Mouse (Mus musculus) left cerebral cortex, postnatal 36 days (tissue): ENCODE data around the gene Entpd8. TPM values are rescaled to one million over a fixed set of nuclear protein-coding genes. Genes with fewer than 3 reads are reported as not detected.

ENCODE experiments used
- DNase-seq, 2 experiments: peaks; one replicate each; pipeline ENCODE4 v3.0.0; 2021 to 2022; ENCODE audit warnings: low spot score in 2 of 2, mixed read lengths in 1 of 2
- intact Hi-C: fragments of 180-260 bp; cut with DNase I; formaldehyde crosslinking; loops from one replicate; pipeline ENCODE4 v1.15.1; 2025
- total RNA-seq, 2 experiments: library from RNA; stranded (reverse); gene quantifications; 2 replicates each; pipeline ENCODE4 v1.2.3; 2021

Entpd8 gene
- not detected for total RNA-seq

DNA sequence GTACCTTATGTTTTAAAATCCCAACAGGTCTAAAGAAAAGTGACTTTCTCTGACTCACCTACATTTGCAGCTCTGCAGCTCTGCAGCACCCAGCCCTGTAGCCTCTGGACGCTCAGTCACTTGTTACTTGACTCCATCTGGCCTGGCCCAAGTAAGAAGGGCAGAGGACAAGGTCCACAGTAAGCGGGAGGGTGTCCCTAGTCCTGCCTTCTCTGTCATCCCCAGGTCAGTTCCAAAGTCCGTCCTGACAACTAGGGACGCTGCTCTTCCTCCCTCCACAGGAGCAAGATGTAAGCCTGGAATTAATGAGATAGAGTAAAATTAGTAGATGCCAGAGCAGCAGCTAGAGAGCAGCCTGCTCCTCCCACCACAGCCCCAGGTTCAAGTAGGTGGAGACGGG, at the start of gene Entpd8:
Gene Entpd8, plus strand, starts transcription at position 229 of the 400 bp plus-strand sequence.
- no peak for DNase-seq
- intact Hi-C loops, result no loop called here

DNA sequence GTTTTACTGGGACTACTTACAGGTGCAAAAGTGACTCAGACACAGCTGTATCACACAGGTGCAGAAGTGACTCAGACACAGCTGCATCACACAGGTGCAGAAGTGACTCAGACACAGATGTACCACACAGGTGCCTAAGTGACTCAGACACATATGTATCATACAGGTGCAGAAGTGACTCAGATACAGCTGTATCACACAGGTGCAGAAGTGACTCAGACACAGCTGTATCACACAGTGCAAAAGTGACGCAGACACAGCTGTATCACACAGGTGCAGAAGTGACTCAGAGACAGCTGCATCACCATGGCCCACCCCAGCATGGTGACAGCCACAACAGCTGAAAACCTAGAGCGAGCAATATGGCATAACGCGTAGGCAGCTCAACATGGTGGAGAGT, 45.1 kb upstream of the Entpd8 start:
- DNase-seq, result no peak
- intact Hi-C loops, result no loop called here

DNA sequence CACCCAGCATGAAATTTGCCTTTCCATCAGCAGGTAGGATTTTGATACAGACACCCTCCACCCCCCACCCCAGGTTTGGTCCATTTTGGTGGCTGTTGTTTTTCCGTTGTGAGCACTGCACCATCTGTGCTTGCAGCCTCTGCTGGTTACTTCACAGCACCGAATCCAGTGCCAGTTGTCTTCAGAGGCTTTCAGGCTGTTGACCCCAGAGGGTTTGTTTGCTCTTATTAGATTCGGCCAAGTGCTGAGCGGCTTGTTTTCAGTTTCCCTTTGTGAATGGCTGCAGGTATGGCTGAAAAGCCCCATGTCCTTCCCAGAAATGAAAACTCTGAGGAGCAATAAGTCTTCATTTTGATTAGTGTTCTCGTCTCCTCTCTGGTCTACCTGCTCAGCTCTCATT, 40.0 kb upstream of the Entpd8 start:
- DNase-seq, result no peak
- intact Hi-C loops, result no loop called here

DNA sequence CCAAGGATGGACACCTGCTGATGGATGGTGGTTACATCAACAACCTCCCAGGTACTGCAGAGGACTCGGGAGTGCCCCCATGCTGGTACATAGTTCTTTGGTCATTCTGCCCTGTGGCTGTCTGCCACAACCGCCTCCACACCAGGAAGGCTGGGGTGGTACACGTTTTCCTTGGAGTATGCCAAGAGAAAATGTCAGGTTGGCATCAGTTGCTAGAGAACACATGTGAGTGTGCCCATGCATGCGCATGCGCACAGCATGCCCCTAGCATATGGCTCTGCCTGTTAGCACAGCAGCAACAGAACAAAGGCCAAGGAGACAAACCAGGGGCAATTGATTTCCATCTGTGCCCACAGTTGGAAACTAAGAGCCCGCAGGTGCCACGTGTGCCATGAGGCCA, 29.2 kb upstream of the Entpd8 start:
- peak; percentile 56 to 60 for DNase-seq
- intact Hi-C loops, result loop anchor here (5.0 kb wide), 1 partner anchor 74 kb away; the partner anchor contains the start of genes Mrpl41 and Pnpla7

DNA sequence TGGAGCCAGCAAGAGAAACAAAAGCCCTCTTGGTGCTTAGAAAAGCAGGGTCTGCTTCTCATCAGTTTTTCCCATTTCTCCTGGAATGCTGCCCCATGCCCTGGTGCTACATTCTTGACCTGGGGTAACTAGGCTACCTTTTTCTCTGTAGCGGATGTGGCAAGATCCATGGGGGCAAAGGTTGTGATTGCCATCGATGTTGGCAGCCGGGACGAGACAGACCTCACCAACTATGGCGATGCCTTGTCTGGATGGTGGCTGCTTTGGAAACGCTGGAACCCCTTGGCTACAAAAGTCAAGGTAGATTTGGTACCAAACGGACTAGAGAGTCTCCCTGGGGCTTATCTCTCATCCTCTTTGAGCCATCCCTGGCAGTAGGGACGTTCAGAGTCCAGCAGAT, 28.7 kb upstream of the Entpd8 start:
- no peak for DNase-seq
- intact Hi-C loops, result loop anchor here (5.0 kb wide), 1 partner anchor 74 kb away; the partner anchor contains the start of genes Mrpl41 and Pnpla7

DNA sequence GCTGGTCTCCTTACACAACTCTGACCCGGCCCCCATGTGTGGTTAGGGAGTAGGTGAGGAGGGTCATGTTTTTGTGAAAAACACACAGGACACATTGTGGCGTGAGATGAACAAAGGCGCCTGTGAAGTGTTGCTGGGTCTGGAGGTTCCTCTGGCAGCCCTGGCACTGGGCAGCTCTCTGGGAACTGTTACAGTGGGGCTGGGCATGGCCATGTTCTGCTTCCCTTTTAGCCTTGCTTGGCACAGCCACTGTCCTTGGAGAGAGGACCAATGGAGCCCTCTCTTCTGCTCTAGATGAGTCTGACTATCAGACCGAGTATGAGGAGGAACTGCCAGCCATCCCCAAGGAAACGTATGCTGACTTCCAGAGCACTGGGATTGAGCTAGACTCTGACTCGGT, 27.0 kb upstream of the Entpd8 start:
- intact Hi-C loops, result loop anchor here (5.0 kb wide), 1 partner anchor 76 kb away; the partner anchor contains the start of genes Mrpl41 and Pnpla7

DNA sequence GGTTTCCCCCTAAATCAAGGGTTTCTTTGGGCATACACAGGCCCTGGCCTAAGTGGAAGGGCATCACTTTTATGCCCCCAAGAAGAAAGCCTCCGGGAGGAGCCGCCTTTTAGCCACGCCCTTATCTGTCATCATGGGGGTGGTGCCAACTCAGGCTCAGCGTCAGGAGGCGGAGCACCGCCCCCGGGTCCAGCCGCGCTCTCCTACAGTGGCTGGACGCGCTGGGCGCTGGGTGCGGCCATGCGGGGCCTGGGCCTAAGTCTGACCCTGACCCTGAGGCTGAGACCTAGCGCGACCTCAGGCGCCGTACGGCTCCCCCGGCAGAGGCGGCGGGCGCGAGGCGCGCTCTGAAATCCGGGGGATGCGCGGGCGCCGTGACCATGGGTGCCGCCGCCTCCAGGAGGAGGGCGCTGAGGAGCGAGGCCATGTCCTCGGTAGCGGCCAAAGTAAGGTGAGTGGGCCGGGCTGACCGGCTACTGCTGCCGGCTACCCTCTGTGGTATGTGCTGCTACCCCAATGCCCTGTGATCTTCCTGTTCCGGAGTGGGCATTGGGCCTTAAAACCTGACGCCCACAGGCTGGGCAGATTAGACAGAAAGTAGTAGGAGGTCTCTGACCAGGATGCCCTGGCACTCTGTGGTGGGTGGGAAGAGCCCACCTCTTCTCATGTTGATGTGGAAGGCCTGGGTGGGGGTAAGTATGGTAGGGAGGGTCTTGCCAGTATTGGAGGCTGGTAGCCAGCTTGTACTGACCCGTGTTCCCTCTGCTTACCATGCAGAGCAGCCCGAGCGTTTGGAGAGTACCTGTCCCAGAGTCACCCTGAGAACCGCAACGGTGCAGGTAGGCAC, 25.7 kb upstream of the Entpd8 start, which contains the start of gene Nsmf:
Gene Nsmf, plus strand, starts transcription at position 135 of the 847 bp plus-strand sequence.
- DNase-seq, result peak; percentile 85 to 89
- intact Hi-C loops, result loop anchor here (1.0 to 5.0 kb wide), 2 partner anchors 24 to 77 kb away; partner anchors contain the start of genes Mrpl41 and Pnpla7

More for the DNA sequence above, 27.0 kb upstream of the Entpd8 start:
- DNase-seq, result no peak

DNA sequence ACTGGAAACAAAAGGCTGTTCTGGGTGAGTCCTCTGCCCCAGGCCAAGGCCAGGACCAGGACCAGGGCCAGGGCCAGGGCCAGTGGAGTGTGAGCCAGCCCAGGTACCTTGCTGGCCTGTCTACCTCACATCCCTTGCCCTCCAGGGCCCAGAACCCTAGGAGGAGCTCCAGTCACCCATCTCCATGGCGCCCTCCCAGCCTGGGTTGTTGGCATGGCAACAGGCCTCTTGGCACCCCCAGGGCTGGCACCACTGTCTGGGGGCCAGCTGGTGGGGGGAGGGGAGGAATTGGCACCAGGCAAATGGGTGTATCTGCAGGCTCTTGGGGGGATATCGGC, 25.1 kb upstream of the Entpd8 start:
- DNase-seq, result peak; percentile 59 to 71
- intact Hi-C loops, result loop anchor here (1.0 kb wide), 1 partner anchor 23 kb away; no protein-coding TSS in a partner anchor

DNA sequence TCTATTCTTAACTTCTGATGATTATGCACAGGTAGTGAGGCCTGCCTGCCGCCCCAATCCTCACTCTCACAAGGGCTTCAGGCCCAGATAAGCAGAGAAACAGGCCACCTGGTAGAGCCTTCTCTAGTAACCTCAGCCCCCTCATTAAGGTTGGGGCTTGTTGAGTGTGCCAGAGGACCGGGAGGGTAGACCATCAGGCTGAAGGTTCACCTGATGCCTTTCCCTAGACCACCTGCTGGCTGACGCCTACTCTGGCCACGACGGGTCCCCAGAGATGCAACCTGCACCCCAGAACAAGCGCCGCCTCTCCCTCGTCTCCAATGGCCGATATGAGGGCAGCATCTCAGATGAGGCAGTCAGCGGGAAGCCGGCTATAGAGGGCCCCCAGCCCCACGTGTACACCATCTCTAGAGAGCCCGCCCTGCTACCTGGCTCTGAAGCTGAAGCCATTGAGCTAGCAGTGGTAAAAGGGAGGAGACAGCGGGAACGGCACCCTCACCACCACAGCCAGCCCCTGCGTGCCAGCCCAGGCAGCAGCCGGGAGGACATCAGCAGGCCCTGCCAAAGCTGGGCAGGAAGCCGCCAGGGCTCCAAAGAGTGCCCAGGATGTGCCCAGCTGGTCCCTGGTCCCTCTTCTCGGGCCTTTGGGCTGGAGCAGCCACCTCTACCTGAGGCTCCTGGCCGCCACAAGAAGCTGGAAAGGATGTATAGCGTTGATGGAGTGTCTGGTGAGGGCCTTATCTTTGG, 24.5 kb upstream of the Entpd8 start:
- no peak for DNase-seq
- intact Hi-C loops, result loop anchor here (1.0 kb wide), 1 partner anchor 23 kb away; no protein-coding TSS in a partner anchor

DNA sequence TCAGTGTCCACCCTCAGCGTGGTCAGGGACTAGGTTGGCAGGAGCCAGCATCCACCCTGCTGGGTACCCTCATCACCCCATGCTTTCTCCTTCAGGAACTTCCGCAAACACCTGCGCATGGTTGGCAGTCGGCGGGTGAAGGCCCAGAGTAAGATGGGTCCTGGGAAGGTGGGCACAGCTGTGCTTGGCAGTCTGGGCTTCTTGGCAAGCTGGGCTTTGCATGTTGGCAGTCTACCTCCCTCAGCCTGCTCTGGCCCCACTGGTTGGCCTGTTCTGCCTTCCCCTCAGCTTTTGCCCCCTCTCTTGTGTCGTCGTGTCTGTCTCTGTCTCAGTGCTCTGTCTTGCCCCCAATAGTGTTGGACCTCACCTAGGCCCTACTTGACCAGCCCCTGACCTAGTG, 21.2 kb upstream of the Entpd8 start:
- no peak for DNase-seq
- intact Hi-C loops, result no loop called here

DNA sequence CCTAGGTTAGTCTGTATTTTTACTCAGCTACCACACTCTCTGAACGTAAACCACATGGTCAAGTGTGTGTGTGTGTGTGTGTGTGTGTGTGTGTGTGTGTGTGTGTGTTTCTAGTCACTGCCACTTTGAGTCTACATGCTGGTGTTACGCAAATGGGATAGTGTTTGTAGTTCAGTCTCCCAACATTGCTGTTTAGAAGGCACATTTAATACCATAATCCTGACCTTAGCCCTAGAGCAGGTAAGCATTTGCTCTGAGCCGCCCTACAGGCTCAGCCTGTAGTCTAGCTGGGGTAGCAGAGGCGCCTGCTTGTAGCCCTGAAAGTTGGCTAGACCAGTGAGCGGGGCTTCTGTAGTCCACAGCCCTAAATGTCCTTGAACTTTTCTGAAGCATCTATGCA, 16.6 kb upstream of the Entpd8 start:
- no peak for DNase-seq
- intact Hi-C loops, result no loop called here

DNA sequence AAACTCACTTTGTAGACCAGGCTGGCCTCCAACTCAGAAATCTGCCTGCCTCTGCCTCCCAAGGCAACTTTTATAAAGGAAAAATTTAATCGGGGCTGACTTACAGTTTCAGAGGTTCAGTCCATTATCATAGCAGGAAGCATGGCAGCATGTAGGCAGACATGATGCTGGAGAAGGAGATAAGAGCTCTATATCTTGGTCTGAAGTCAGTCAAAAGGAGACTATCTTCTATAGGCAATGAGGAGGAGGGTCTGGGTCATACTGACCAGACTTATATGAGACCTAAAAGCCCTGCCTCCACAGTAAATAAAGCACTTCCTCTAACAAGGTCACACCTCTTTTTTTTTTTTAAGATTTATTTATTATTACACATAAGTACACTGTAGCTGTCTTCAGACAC, 15.8 kb upstream of the Entpd8 start:
- DNase-seq, result no peak
- intact Hi-C loops, result no loop called here

DNA sequence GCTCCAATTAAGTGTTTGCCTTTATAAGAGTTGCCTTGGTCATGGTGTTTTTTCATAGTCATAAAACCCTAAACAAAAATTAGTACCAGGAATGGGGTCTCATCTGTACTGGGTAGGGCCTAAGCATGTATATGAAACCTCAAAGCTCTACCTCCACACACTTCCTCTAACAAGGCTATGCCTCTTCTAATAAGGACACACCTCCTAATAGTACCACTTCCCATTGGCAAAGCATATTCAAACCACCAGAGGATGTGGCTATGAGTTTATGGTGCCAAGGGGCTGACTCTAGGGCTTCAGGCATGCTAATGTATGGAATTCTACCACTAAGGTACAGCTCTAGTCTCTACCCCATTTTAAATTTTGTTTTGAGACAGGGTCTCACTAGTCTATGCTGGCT, 14.6 kb upstream of the Entpd8 start:
- intact Hi-C loops, result no loop called here

DNA sequence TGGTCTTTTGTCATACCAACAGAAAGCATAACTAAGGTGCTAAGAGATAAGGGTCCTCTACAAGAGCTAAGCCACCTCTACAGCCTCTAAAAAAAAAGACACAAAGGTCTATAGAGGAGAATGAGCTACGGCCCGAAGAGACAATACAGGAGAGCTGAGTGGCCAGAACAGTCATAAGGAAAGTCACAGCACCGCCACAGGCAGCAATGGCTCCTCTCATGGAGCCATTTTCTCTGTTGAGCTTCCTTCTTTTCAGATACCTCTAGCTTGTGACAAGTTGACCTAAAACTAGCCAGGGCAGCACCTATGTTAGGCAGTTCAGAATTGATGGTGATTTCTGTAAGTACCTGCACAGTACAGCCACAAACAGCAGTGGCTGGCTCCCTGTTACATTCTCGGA, 13.6 kb upstream of the Entpd8 start:
- intact Hi-C loops, result no loop called here
- no peak for DNase-seq

More for the DNA sequence above, 14.6 kb upstream of the Entpd8 start:
- DNase-seq, result no peak

DNA sequence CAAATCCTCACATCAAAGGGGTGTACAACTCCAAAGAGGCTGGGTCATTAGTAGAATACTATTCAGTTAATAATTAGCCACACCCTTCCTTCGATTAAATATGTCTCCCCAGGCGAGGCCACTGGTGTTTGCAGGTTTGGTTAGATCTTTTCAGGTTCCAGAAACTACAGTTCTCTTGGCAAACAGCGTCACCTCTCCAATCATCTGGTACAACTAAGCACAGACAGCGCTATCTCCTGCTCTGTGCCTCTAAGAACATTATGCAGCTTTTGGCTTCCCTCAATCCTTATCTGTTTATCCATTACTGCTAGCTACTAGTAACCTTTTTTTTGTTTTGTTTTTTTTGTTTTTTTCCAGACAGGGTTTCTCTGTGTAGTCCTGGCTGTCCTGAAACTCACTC, 10.6 kb upstream of the Entpd8 start:
- no peak for DNase-seq
- intact Hi-C loops, result no loop called here

DNA sequence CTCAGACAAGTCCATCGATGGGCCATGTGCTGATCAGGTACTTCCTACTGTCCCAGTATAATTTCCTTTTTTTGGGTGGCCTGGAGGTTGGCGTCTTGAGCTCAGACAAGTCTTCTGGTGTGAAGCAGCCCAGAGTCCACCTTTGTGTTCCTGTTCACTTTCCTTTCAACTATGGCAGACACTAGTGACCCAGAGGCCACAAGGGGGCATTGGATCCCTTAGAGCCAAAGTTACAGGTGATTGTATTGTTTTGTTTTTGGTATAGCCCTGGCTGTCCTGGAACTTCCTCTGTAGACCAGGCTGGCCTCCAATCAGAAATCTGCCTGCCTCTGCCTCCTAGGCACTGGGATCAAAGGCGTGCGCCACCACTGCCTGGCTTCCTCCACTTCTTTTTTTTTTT, 7.7 kb upstream of the Entpd8 start:
- intact Hi-C loops, result no loop called here
- DNase-seq, result no peak

DNA sequence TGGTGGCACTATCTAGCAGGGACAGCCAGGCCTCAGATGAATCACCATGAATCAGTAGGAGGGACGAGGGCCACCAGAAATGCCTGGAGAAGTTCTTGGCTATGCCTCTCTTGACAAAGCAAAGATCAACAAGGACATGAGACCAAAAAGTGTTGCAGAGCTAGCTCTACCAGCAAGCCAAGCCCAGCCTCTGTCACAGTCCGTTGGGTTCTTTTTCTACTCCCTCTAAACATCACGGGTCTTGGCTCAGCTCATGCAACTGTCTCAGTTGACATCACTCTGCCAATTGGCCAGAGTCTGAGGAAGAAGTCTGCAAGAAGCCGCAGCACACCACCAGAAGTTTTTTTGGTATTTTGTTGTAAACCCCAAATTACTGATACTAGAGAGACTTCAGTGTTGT, 4.6 kb upstream of the Entpd8 start:
- no peak for DNase-seq
- intact Hi-C loops, result no loop called here

DNA sequence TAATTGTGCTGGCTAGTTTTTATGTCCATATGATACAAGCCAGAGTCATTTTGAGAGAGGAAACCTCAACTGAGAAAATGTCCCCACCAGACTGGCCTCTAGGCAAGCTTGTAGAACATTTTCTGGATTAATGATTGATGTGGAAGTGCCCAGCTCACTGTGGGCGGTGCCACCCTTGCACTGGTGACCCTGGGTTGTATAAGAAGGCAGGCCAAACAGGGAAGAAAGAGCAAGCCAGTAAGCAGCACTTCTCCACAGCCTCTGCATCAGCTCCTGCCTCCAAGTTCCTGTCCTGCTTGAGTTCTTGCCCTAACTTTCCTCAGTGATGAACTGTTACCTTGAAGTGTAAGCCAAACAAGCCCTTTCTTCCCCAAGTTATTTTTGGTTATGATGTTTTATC, 1.1 kb upstream of the Entpd8 start:
- intact Hi-C loops, result loop anchor here (1.0 kb wide), 1 partner anchor 24 kb away; no protein-coding TSS in a partner anchor
- no peak for DNase-seq

DNA sequence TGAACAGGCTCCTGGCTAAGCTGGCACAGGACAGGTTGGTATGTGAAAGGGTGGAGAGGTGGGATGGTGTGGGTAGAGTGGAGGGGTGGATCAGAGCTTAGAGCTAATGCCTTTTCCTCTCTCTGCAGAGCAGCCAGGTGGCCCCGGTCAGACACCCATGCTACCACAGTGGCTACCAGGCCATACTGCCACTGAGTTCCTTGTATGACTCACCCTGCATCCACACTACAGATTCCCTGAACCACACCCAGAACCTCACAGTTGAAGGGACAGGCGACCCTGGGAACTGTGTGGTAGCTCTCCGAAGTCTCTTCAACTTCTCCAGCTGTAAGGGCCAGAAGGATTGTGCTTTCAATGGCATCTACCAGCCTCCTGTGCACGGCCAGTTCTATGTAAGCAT, 3.6 kb downstream of the Entpd8 start:
- intact Hi-C loops, result no loop called here
- DNase-seq, result no peak

DNA sequence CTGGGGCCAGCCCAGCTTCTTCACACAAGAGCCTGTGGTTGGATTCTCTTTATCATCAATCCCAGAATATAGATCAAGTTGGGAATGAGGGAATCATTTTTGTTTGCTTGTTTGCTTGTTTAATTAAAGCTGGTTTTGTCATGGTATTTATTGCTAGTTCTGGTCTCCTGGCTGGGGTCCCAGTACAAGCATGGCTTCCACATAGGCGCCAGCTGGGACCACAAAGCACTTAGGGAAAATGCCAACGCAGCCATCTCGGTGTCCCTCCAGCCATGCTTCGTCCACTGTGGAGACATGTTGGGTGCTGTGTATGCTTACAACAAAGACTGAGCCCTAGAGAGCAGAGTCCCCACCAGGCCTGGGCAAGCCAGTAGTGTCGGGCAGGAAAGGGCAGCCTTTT, 5.5 kb downstream of the Entpd8 start:
- intact Hi-C loops, result no loop called here
- DNase-seq, result no peak

DNA sequence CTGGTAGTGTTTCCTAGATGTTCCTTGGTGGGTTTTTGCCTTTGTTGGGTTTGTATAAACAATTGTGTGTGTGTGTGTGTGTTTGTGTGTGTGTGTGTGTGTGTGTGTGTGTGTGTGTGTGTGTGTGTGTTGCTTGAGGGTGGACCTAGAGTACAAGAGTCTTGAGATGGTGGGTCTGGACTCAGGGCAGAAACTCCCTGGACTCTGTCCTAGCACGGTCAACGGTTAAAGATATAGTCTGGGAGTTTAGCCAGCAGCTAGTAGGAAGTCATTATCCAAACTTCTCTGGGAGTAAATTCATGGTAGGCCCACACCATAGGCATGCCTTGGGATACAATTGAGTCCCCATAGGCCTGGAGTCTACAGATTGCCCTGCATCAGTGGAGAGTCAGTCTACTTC, 7.7 kb downstream of the Entpd8 start:
- no peak for DNase-seq
- intact Hi-C loops, result no loop called here
